Mouse (Mus musculus) G1E (cell line): ENCODE data around the gene Wdr95. TPM values are rescaled to one million over a fixed set of nuclear protein-coding genes. Genes with fewer than 3 reads are reported as not detected.

Source experiments
- ATAC-seq: 2 replicates; pipeline ENCODE4 v1.8.0; 2016; ENCODE audit warnings: mild to moderate bottlenecking; ENCODE audit not compliant: insufficient number of reproducible peaks, poor library complexity, low FRiP score, severe bottlenecking; ENCODE audit errors: extremely low read depth
- DNase-seq: peaks from one replicate; pipeline ENCODE4 v3.0.0; 2012; ENCODE audit warnings: low spot score
- H3K27me3 ChIP-seq: 2 replicates; pipeline ENCODE4 v1.6.1; 2012; ENCODE audit warnings: mild to moderate bottlenecking, low read length, inconsistent platforms; ENCODE audit not compliant: insufficient read depth
- H3K36me3 ChIP-seq: replicated peaks from 2 replicates; pipeline ENCODE3; 2012; ENCODE audit warnings: mild to moderate bottlenecking, inconsistent platforms
- H3K4me1 ChIP-seq: 2 replicates; pipeline ENCODE4 v1.6.1; 2012; ENCODE audit warnings: low read depth, low read length, inconsistent platforms, mixed read lengths; ENCODE audit not compliant: insufficient read depth
- H3K4me3 ChIP-seq: 2 replicates; pipeline ENCODE4 v1.5.1; 2012; ENCODE audit warnings: low read depth, mild to moderate bottlenecking, inconsistent platforms, low read length, moderate library complexity, mixed read lengths
- H3K9me3 ChIP-seq: replicated peaks from 2 replicates; pipeline ENCODE4 v1.6.1; 2012; ENCODE audit warnings: inconsistent platforms
- CTCF ChIP-seq: IDR thresholded peaks from 2 replicates; pipeline ENCODE4 v1.5.1; 2012; ENCODE audit warnings: low read depth, low read length, inconsistent platforms, mixed read lengths
- GATA1 ChIP-seq: IDR thresholded peaks from 2 replicates; pipeline ENCODE4 v1.6.1; 2012; ENCODE audit warnings: borderline replicate concordance, low read length, inconsistent platforms, mixed read lengths
- GATA2 ChIP-seq: IDR thresholded peaks from 2 replicates; pipeline ENCODE4 v1.6.1; 2012; ENCODE audit warnings: low read depth, low read length, inconsistent platforms, borderline replicate concordance
- POLR2AphosphoS5 ChIP-seq: IDR thresholded peaks from 2 replicates; pipeline ENCODE4 v1.6.1; 2012; ENCODE audit warnings: low read depth, low read length, inconsistent platforms; ENCODE audit not compliant: insufficient replicate concordance
- TAL1 ChIP-seq: conservative IDR thresholded peaks from 2 replicates; pipeline ENCODE4 v1.6.1; 2012; ENCODE audit warnings: low read depth, low read length, inconsistent platforms, mixed read lengths
- polyA plus RNA-seq: library from polyadenylated mRNA; stranded (reverse); fragments of >175 nt; gene quantifications from 2 replicates; pipeline ENCODE4 v1.2.3, GENCODE M21; 2012
- total RNA-seq, 2 experiments: library from RNA; stranded (forward) in 1 of 2; stranded (reverse) in 1 of 2; fragments of 200-1000 nt in 1 of 2; fragments of >200 nt in 1 of 2; fragmentation: Nextera tagmentation in 1 of 2; gene quantifications; 2 replicates each; pipeline ENCODE4 v1.2.3; 2014 to 2017

The Wdr95 gene
- total and polyA plus RNA-seq, 3 experiments = not detected

DNA sequence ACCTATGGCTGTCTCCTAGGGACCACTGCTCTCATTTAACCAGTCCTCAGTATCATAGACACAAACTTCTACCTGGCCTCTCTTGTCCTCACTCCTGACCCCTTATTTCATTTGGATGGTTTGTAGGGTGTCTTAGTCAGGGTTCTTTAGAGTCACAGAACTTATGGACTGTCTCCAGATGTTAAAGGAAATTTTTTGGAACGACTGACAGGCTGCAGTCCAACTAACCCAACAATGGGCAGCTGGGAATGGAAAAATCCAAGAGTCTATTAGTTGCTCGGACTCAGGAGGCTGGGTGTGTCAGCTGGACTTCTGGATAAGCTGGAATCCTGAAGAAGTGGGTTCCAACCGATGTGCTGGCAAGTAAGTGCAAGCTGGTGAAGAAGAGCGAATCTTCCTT, 10.6 kb downstream of the Wdr95 start:
- no peak for ATAC-seq
- no peak for DNase-seq

DNA sequence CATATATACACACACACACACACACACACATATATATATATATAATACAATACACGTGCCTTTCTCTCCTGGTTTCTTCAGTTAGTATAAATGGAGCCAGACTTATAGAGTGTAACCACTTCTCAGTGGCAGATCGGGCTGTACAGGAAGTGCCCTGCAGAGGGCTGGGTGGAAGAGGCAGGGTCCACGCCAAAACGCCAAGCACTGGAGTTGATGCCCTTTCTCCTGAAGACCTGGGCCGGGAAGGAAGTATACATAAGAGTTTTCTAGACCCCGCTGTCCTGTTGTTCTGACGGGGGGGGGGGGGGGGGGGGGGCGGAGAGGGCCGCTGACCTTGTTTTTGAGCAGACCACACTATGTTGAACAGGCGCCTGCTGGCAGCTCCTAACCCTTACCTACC, 22.7 kb downstream of the Wdr95 start:
- Histone ChIP-seq H3K9me3 (peaks cover 27% of the 10 kb centered on the region), H3K36me3 (no peaks in the 10 kb centered on the region), H3K4me1 (no peaks in the 10 kb centered on the region), H3K27me3 (no peaks in the 10 kb centered on the region), H3K4me3 (no peak overlapping the region)
- DNase-seq (no peak), ATAC-seq (no peak)
- TF ChIP-seq GATA1 = no peak
- TF ChIP-seq CTCF = no peak
- no peak for TF ChIP-seq GATA2
- TF ChIP-seq POLR2AphosphoS5 = no peak
- TF ChIP-seq TAL1 = no peak

More for the DNA sequence above, 10.6 kb downstream of the Wdr95 start:
- H3K9me3 ChIP-seq = peaks cover 60% of the 10 kb centered on the region
- H3K36me3 ChIP-seq = no peaks in the 10 kb centered on the region
- TF ChIP-seq GATA1 = no peak
- no peak for TF ChIP-seq GATA2
- no peak for TF ChIP-seq POLR2AphosphoS5
- TF ChIP-seq TAL1 = no peak
- TF ChIP-seq CTCF = no peak
- no peak overlapping the region for H3K4me3 ChIP-seq
- H3K27me3 ChIP-seq = no peaks in the 10 kb centered on the region
- H3K4me1 ChIP-seq = no peaks in the 10 kb centered on the region

DNA sequence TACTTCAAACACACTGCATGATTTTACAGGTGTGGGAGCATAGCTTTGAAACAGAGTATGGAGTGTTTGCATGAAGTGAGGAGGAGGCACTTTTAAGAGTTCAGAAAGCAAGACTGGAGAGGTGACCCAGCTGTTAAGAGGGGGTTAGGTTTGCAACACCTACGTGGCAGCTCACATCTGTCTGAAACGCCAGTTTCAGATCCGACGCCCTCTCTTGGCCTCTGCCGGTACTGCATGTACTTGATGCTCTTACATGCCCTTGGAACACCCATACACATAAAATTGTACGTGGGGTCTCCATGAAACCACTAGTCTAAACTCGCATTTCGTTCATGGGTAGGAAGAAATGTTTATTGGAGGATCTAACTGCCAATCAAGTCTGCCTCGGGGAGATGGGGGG, 24.3 kb downstream of the Wdr95 start:
- H3K4me3 ChIP-seq = no peak overlapping the region
- H3K27me3 ChIP-seq = no peaks in the 10 kb centered on the region
- no peaks in the 10 kb centered on the region for H3K36me3 ChIP-seq
- no peak for DNase-seq
- H3K4me1 ChIP-seq = no peaks in the 10 kb centered on the region
- peaks cover 28% of the 10 kb centered on the region for H3K9me3 ChIP-seq
- no peak; the same call in 1 of the 2 replicates for ATAC-seq
- TF ChIP-seq TAL1 (no peak), GATA1 (no peak), POLR2AphosphoS5 (no peak), GATA2 (no peak), CTCF (no peak)

DNA sequence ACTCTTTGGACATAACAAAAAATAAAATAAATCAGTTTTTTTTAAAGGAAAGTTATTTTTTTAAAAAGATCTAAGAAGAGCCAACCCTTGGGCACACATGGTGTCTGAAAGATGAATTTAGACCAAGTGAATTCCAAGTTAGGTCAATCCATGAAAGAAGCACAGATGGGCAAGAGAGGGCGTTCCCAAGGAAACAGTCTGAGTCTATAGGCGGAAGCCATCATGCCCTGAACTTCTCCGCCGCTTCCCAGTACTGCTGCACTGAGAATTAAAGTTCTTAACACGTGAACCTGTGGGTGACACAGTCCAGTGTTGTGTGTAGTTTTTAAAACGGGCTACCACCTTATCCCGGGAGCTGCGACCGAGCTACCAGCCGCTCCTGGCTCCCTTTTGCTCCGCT, 24.9 kb downstream of the Wdr95 start:
- no peaks in the 10 kb centered on the region for H3K36me3 ChIP-seq
- H3K4me3 ChIP-seq = no peak overlapping the region
- TF ChIP-seq GATA1 (no peak), CTCF (no peak), GATA2 (no peak), POLR2AphosphoS5 (no peak), TAL1 (no peak)
- H3K27me3 ChIP-seq = no peaks in the 10 kb centered on the region
- H3K9me3 ChIP-seq = peaks cover 33% of the 10 kb centered on the region
- ATAC-seq (no peak), DNase-seq (no peak)
- H3K4me1 ChIP-seq = no peaks in the 10 kb centered on the region

DNA sequence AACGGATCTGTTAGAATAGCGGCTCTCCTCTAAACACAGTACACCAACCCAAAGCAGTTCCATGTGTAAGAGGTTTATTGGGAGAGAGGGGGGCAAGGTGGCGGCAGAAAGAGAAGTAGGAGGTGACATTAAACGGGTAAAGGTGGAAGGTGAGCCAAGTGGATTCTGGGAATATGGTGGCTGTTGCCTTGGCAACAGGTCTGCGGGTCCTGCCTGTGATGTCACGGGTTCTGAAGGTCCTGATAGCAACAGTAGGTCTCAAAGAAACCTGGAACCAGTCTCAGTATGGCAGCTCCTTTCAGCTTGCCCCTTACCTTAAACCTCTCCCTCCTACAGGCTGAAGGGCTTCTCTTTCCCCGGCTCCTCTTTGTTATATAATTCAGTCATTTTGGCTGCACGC, 25.9 kb downstream of the Wdr95 start:
- no peak for TF ChIP-seq TAL1
- no peak for TF ChIP-seq POLR2AphosphoS5
- TF ChIP-seq GATA1 = no peak
- TF ChIP-seq CTCF = no peak
- no peak for TF ChIP-seq GATA2
- Histone ChIP-seq H3K27me3 (no peaks in the 10 kb centered on the region), H3K9me3 (peaks cover 38% of the 10 kb centered on the region), H3K4me3 (no peak overlapping the region), H3K4me1 (no peaks in the 10 kb centered on the region), H3K36me3 (no peaks in the 10 kb centered on the region)
- ATAC-seq (no peak), DNase-seq (no peak)

DNA sequence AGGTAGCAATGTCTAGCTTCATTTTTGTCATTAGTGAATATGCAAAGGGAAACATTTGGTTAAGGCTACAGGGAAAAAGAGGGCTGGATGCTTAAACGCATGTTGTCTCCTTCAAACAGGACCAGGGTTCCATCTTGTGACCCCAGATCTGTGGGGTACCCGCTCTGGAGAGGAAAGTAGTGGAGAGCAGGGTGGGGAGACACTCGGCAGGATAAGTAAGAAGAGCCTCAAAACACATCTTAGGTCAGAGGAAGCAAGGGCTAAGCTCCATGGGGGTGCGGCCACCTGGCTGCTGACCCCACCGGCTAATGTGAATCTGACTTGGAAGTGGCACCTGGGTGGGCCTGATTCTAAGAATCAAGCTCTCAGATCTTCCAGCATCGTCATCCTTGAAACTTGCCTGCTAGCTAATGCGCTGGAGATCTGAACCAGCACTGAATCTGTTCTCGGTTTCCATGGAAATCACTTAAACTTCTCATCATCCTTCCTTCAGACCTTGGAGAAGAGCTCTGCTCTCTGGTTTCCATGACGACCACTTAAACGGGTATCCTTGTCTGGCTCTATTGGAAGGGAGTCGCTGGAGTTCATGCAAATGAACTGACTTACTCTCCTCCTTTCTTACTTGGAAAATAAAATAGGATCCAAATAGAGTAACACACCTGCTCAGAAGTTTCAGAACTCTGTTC, 32.6 kb downstream of the Wdr95 start:
- Histone ChIP-seq H3K9me3 (peaks cover 45% of the 10 kb centered on the region), H3K27me3 (no peaks in the 10 kb centered on the region), H3K4me1 (no peaks in the 10 kb centered on the region), H3K4me3 (no peak overlapping the region), H3K36me3 (no peaks in the 10 kb centered on the region)
- DNase-seq (no peak), ATAC-seq (no peak)
- TF ChIP-seq TAL1 (no peak), CTCF (no peak), POLR2AphosphoS5 (no peak), GATA1 (no peak), GATA2 (no peak)
